Mouse (Mus musculus) adrenal gland, postnatal 25 days (tissue): ENCODE measurements around the gene Tenm1. TPM values are rescaled to one million over a fixed set of nuclear protein-coding genes. Genes with fewer than 3 reads are reported as not detected.

ENCODE experiments used
- total RNA-seq: library from RNA; stranded (reverse); gene quantifications from 2 replicates; pipeline ENCODE4 v1.2.3, GENCODE M21; 2021

The Tenm1 gene
- total RNA-seq, 1 experiment from 2014 or later: 0.09 TPM

Other genes with a start within 250 kb of the Tenm1 start
- gene Tex13c1, start 162.0 kb upstream of the Tenm1 start, total RNA-seq: not detected in 2 replicates